Mouse (Mus musculus) liver, embryonic 14.5 days (tissue): ENCODE data around the gene Il12a. TPM values are rescaled to one million over a fixed set of nuclear protein-coding genes. Genes with fewer than 3 reads are reported as not detected.

ENCODE experiments used
- ATAC-seq: fragments of 200-750 bp; cut with Nextera tagmentation; 2 replicates; pipeline ENCODE4 v1.8.0; 2017; ENCODE audit warnings: moderate number of reproducible peaks, mild to moderate bottlenecking, moderate library complexity; ENCODE audit not compliant: insufficient read depth
- DNase-seq, 3 experiments: peaks; one replicate each; pipeline ENCODE4 v3.0.0-alpha.2; 2012 to 2013; ENCODE audit warnings: low read depth in 3 of 3, low spot score in 3 of 3
- H3K27ac ChIP-seq: fragments of 300-500 bp; sonication (generic); 2 replicates; pipeline ENCODE4 v1.5.1; 2014; ENCODE audit warnings: moderate library complexity, mild to moderate bottlenecking, control low read depth, inconsistent platforms
- H3K27me3 ChIP-seq: fragments of 300-500 bp; sonication (generic); 2 replicates; pipeline ENCODE4 v1.6.1; 2014; ENCODE audit warnings: mild to moderate bottlenecking, low read length, moderate library complexity; ENCODE audit not compliant: control insufficient read depth, insufficient read depth
- H3K36me3 ChIP-seq: fragments of 300-500 bp; sonication (generic); replicated peaks from 2 replicates; pipeline ENCODE4 v1.6.1; 2014; ENCODE audit warnings: low read depth; ENCODE audit not compliant: control insufficient read depth, insufficient read depth
- H3K4me1 ChIP-seq, 2 experiments: fragments of 200-500 bp in 1 of 2; fragments of 300-500 bp in 1 of 2; sonication (generic) in 1 of 2; replicated peaks; 2 replicates each; pipeline ENCODE4 v1.6.1; 2012 to 2014; ENCODE audit warnings: antibody characterized with exemption in 1 of 2, inconsistent platforms in 1 of 2, low read length in 1 of 2; ENCODE audit not compliant: control insufficient read depth in 2 of 2, insufficient read depth in 2 of 2
- H3K4me2 ChIP-seq: fragments of 300-500 bp; sonication (generic); 2 replicates; pipeline ENCODE4 v1.6.1; 2014; ENCODE audit warnings: low read depth, mild to moderate bottlenecking, control low read depth, moderate library complexity
- H3K4me3 ChIP-seq, 2 experiments: fragments of 200-500 bp in 1 of 2; fragments of 300-500 bp in 1 of 2; sonication (generic) in 1 of 2; 2 replicates each; pipeline ENCODE4 v1.5.1; 2012 to 2014; ENCODE audit warnings: low read depth in 2 of 2, low read length in 2 of 2, mild to moderate bottlenecking in 2 of 2, control low read depth in 1 of 2, inconsistent platforms in 1 of 2, moderate library complexity in 1 of 2; ENCODE audit not compliant: insufficient read depth in 1 of 2
- H3K9ac ChIP-seq: fragments of 300-500 bp; sonication (generic); replicated peaks from 2 replicates; pipeline ENCODE4 v1.6.1; 2014; ENCODE audit warnings: mild to moderate bottlenecking, control low read depth, moderate library complexity
- H3K9me3 ChIP-seq: fragments of 300-500 bp; sonication (generic); 2 replicates; pipeline ENCODE4 v1.6.1; 2016; ENCODE audit warnings: low read length, mixed read lengths; ENCODE audit not compliant: control insufficient read depth
- CTCF ChIP-seq: IDR thresholded peaks from 2 replicates; pipeline ENCODE4 v1.5.1; 2016; ENCODE audit warnings: antibody characterized with exemption, low read depth, control low read depth
- EP300 ChIP-seq: IDR thresholded peaks from 2 replicates; pipeline ENCODE4 v1.6.1; 2016; ENCODE audit warnings: antibody characterized with exemption, low read depth
- WGBS: fragments of 180-500 bp; shearing (Covaris S2); extraction: QIAGEN DNeasy Blood & Tissue Kit; methylation state at CpG from one replicate; pipeline ENCODE4 v1.1.7; 2014; ENCODE audit not compliant: insufficient replicate concordance; 5-methylcytosine and 5-hydroxymethylcytosine counted together
- polyA plus RNA-seq, 2 experiments: library from polyadenylated mRNA; depleted of rRNA in 1 of 2; stranded (reverse) in 1 of 2; unstranded in 1 of 2; fragments of >200 nt; fragmentation: Nextera tagmentation in 1 of 2; extraction: Ambion mirVana in 1 of 2; gene quantifications; 2 replicates each; pipeline versions ENCODE4 v1.2.1 to v1.2.3; 2012 to 2014

The Il12a gene
- polyA plus RNA-seq, 2 experiments = 1.8 to 2.3 TPM

GRCm38 (mm10) chr3:68656607-68657352, 33.7 kb upstream of the Il12a start:
- Histone ChIP-seq H3K9ac (no peak overlapping the region), H3K4me2 (no peak overlapping the region), H3K27ac (no peak overlapping the region), H3K4me3 (no peak overlapping the region), H3K36me3 (no peaks in the 10 kb centered on the region), H3K9me3 (no peaks in the 10 kb centered on the region), H3K27me3 (no peaks in the 10 kb centered on the region), H3K4me1 (peaks cover 0 to 8% of the 10 kb centered on the region in 2 experiments; a peak in 2 of 4 replicates)
- no peak for TF ChIP-seq EP300
- TF ChIP-seq CTCF = no peak
- 46% methylated on average over 4 of the region's 4 CpGs for WGBS
- ATAC-seq (no peak), DNase-seq (no peak)

GRCm38 (mm10) chr3:68657589-68658245, 32.7 kb upstream of the Il12a start:
- Histone ChIP-seq H3K9ac (no peak overlapping the region), H3K27ac (no peak overlapping the region), H3K4me3 (no peak overlapping the region), H3K9me3 (no peaks in the 10 kb centered on the region), H3K27me3 (no peaks in the 10 kb centered on the region), H3K4me1 (peaks cover 0 to 8% of the 10 kb centered on the region in 2 experiments; a peak in 2 of 4 replicates), H3K4me2 (no peak overlapping the region), H3K36me3 (no peaks in the 10 kb centered on the region)
- WGBS = 10% methylated on average over 9 of the region's 9 CpGs
- DNase-seq = no peak
- ATAC-seq = no peak
- TF ChIP-seq CTCF = no peak
- TF ChIP-seq EP300 = no peak

GRCm38 (mm10) chr3:68659996-68660395, 30.4 kb upstream of the Il12a start:
- no peak for ATAC-seq
- DNase-seq = no peak
- H3K36me3 ChIP-seq = no peaks in the 10 kb centered on the region
- H3K4me3 ChIP-seq = no peak overlapping the region
- H3K27me3 ChIP-seq = no peaks in the 10 kb centered on the region
- H3K27ac ChIP-seq = no peak overlapping the region
- H3K4me2 ChIP-seq = no peak overlapping the region
- no peak for TF ChIP-seq CTCF
- no peak for TF ChIP-seq EP300
- H3K9ac ChIP-seq = no peak overlapping the region
- no peaks in the 10 kb centered on the region for H3K9me3 ChIP-seq
- 63% methylated on average over 6 of the region's 6 CpGs for WGBS
- peaks cover 0 to 8% of the 10 kb centered on the region in 2 experiments; a peak in 2 of 4 replicates for H3K4me1 ChIP-seq

- Histone ChIP-seq H3K27me3 (no peaks in the 10 kb centered on the region), H3K27ac (no peak overlapping the region), H3K9ac (no peak overlapping the region), H3K4me1 (peaks cover 0 to 8% of the 10 kb centered on the region in 2 experiments; a peak in 2 of 4 replicates), H3K4me3 (no peak overlapping the region), H3K4me2 (no peak overlapping the region), H3K36me3 (no peaks in the 10 kb centered on the region), H3K9me3 (no peaks in the 10 kb centered on the region)
- DNase-seq (no peak), ATAC-seq (no peak)
- no peak for TF ChIP-seq EP300
- TF ChIP-seq CTCF = no peak
- 36% methylated on average over 4 of the region's 4 CpGs for WGBS
Observed at GRCm38 (mm10) chr3:68660538-68660937, 29.9 kb upstream of the Il12a start.

GRCm38 (mm10) chr3:68662386-68662785, 28.1 kb upstream of the Il12a start:
- TF ChIP-seq CTCF (no peak), EP300 (no peak)
- Histone ChIP-seq H3K4me1 (peaks cover 0 to 5% of the 10 kb centered on the region in 2 experiments; a peak in 2 of 4 replicates), H3K9me3 (no peaks in the 10 kb centered on the region), H3K4me2 (no peak overlapping the region), H3K27ac (no peak overlapping the region), H3K27me3 (no peaks in the 10 kb centered on the region), H3K4me3 (no peak overlapping the region), H3K9ac (no peak overlapping the region), H3K36me3 (no peaks in the 10 kb centered on the region)
- 22% methylated on average over 5 of the region's 5 CpGs for WGBS
- DNase-seq (no peak), ATAC-seq (no peak)
